Mouse (Mus musculus): ENCODE results near the gene Gtf2a1l.

Gtf2a1l gene

GRCm38 (mm10) chr17:88652010-88652409 is 16.4 kb upstream of the Gtf2a1l start:
- in situ Hi-C loops (cut with MboI, MseI) = loop anchor here (25.0 kb wide), 1 partner anchor 1860 kb away; no protein-coding TSS in a partner anchor

GRCm38 (mm10) chr17:88652702-88653374 is 15.6 kb upstream of the Gtf2a1l start:
- in situ Hi-C loops (cut with MboI, MseI) = loop anchor here (25.0 kb wide), 1 partner anchor 1859 kb away; no protein-coding TSS in a partner anchor

DNA sequence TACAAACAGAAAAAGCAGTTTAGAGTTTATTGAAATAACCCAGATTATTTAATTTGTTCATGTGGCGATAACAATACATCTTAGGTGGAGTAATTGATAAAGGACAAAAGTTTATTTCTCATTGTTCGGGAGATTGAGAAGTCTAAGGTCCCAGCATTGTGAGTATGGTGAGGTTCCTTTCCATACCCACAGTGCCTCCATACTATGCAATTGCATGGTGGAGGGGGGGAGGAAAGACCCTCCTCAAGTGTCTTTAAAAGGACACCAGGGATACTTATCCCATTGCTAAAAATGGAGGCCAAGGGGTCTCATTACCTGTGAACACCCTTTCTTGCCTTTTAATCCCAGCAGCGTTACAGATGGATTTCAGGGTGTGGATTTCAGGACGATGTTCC is 15.1 kb upstream of the Gtf2a1l start:
- in situ Hi-C loops (cut with MboI, MseI) = loop anchor here (25.0 kb wide), 1 partner anchor 1859 kb away; no protein-coding TSS in a partner anchor

DNA sequence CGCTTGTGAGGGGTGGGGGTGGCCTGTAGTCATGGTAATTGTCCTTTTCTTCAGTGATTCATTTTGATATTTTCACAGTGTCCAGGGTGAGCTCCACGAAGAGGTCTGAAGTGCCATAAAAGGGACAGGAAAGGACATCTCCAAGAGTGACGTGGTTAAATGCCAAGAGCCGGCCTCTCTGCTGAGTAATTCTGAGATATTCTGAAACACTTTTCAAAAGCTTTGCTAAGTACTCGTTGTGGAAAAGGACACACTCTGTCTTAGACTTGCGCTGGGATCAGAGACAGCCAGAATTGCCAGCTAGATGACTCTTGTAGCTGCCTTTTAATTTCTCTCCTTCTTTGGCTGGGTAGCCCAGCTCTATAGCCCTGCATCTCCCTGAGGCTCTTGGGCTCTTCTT is 9.9 kb upstream of the Gtf2a1l start:
- in situ Hi-C loops (cut with MboI, MseI) = loop anchor here (5.0 to 25.0 kb wide), 2 partner anchors 99 to 1854 kb away; no protein-coding TSS in a partner anchor

DNA sequence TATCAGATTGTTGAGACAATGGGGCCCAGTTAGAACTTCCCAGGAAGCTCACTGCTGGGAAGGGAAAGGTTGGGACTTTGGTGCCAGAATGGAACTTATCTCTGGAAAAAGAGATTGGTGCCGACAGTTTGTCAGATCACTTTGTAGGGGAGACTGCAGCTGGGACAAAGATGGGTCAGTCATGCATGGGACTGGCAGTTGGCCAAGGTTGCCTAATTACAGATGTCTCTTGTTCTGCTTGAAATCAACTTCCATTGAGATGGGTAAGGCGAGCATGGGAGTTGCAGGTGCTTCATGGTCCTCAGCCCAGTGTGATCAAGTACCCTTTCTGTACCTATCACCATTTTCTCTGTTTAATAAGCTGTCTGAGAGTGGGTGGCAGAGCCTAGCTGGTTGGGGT is 2.4 kb upstream of the Gtf2a1l start:
- in situ Hi-C loops (cut with MboI, MseI) = loop anchor here (10.0 to 25.0 kb wide), 2 partner anchors 1049 to 1846 kb away; no protein-coding TSS in a partner anchor

- in situ Hi-C loops (cut with MboI, MseI) = loop anchor here (10.0 to 25.0 kb wide), 2 partner anchors 1045 to 1842 kb away; no protein-coding TSS in a partner anchor
Measured at GRCm38 (mm10) chr17:88669921-88670320, 1.5 kb downstream of the Gtf2a1l start.

DNA sequence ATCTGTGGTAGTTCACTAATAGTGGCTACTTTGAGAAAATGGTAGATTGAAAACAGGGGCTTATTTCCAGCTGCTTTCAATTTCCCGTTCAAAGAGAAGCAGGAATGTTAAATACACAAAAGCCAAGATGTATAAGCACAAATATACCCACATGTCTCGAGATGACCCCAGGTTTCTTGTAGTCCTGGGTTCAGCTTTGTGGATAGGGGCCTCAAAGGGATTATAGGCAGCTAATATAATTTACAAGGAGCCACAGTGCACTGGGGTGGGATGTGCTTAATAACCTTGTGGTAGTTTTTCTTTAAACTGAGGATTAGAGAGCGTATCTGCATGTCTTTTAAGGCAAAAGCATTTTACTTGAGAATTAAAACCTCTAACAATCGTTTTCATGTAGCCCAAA is 2.3 kb downstream of the Gtf2a1l start:
- in situ Hi-C loops (cut with MboI, MseI) = loop anchor here (25.0 kb wide), 1 partner anchor 1842 kb away; no protein-coding TSS in a partner anchor

- in situ Hi-C loops (cut with MboI, MseI) = no loop called here
Measured at GRCm38 (mm10) chr17:88675310-88676309, 7.2 kb downstream of the Gtf2a1l start.

DNA sequence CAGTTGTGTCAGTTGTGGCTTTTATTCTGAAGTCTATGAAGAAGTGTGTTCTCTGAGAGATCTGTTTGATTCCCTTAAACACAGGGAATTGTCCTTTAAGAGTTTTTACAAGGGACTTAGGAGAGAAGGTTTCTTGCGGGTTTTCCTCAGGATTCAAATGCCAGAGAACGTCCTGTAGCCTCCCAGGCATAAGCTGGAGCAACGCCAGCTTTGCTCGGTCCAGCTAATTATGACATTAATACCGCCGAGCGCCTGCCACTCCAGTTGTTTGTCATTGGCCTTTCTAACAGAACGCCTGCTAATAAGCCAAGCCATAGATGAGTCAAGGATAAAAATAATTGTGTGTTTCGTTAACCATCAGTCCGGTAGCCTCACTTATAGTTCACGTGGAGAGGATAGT is 19.8 kb downstream of the Gtf2a1l start:
- in situ Hi-C loops (cut with MboI, MseI) = no loop called here

DNA sequence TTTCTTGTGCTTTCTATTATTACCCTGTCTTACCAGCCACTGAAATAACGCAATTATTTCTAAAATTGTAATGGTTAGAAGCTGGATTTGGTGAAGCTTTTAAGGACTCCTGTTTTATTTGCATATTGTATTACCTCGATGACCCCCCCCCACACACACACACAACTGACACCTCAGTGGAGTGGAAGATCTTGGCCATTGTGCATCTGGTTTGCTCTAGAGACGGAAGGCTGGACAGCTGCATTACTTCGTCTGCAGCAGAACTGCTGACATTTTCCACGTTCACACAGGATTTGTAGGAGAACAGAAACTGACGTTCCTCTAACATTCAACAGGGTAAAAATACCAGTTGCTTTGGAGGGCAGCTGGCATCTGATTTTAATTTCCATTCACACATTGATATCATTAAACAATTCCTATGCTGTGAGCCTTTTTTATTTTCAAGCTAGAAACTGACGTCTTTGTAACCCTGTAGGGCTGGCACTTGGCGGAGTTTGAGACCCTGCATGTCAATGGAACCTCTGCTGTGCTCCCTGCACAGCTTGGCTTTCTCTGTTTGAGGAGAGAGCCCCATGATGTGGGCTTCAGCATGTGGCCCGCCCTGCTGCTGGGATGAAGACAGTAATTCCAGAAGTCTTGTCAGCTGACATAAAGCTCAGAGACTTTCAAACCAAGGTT is 28.3 kb downstream of the Gtf2a1l start:
- in situ Hi-C loops (cut with MboI, MseI) = no loop called here

- in situ Hi-C loops (cut with MboI, MseI) = loop anchor here (5.0 kb wide), 1 partner anchor 36 kb away; no protein-coding TSS in a partner anchor
Measured at GRCm38 (mm10) chr17:88700901-88701300, 32.4 kb downstream of the Gtf2a1l start.

DNA sequence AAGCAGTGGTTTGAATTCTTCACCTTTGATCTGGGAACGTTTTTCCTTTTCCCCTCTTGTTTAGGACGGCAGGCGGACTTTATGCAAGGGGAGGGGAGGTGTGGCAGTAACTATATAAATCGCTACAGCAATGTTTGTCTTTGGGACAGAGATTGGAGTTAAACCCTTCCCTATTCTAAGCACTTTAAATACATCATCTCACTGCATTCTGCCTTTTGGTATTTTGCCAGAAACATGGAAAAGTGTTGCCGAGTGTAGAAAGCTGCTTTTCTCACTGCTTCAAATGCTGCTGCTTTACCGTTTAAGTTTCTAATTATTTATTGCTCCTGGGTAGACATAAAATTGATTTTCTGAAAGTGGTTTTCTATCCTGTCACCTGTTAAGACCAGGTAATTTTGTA is 33.9 kb downstream of the Gtf2a1l start:
- in situ Hi-C loops (cut with MboI, MseI) = loop anchor here (5.0 kb wide), 1 partner anchor 35 kb away; no protein-coding TSS in a partner anchor

GRCm38 (mm10) chr17:88703112-88703511 is 34.7 kb downstream of the Gtf2a1l start:
- in situ Hi-C loops (cut with MboI, MseI) = loop anchor here (5.0 kb wide), 1 partner anchor 34 kb away; no protein-coding TSS in a partner anchor

GRCm38 (mm10) chr17:88706231-88706649 is 37.8 kb downstream of the Gtf2a1l start:
- in situ Hi-C loops (cut with MboI, MseI) = no loop called here

GRCm38 (mm10) chr17:88749646-88750045 is 81.2 kb downstream of the Gtf2a1l start:
- in situ Hi-C loops (cut with MboI, MseI) = no loop called here

DNA sequence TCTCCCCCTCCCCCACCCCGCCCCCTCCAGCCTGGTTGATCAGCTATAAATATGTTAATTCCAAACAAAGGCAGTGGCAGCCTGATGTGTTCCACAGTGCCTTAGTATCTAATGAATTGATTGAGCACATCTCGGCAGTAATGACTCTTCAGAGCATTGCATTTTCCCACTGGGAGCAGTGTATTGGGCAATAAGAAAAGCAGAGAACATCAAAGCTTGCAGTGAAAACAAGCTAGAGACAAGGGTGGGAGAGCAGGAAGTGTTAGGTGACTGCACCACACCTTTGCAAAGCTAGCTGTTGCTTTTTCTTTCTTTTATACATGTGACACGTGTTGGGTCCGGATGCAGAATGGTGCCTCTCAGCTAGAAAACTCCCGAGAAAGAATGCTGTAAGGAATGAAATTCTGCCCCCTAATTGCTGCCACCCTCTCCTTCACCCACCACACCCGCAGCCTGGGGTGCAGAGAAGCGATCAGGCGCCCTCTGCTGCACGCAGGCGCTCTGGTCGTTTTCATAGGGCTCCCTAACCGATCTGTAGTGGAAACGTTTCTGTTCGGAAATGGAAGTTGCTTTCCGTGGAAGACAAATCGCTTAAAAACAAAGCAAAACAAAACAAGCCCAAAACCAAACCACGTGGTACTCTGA is 84.5 kb downstream of the Gtf2a1l start:
- in situ Hi-C loops (cut with MboI, MseI) = no loop called here

DNA sequence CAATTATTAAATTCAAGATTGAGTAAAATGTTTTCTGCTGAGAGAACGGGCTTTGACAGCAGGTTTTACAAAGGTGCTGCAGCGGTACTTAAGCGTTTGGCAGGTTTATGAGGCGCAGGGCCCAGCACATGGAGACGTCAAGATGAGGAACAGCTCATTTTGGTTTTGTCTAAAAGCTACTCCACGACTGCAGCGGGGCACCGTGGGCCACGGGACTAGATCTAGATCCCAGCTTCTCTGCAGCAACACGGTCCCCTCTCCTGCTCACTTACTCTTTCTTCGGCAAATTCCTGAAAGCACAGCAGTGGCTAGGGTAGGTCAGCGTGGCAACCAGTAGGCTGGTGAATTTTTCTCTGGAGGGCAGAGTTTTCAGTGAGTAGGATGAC is 85.0 kb downstream of the Gtf2a1l start:
- in situ Hi-C loops (cut with MboI, MseI) = no loop called here

GRCm38 (mm10) chr17:88755776-88756175 is 87.3 kb downstream of the Gtf2a1l start:
- in situ Hi-C loops (cut with MboI, MseI) = loop anchor here (5.0 kb wide), 1 partner anchor 98 kb away; no protein-coding TSS in a partner anchor

DNA sequence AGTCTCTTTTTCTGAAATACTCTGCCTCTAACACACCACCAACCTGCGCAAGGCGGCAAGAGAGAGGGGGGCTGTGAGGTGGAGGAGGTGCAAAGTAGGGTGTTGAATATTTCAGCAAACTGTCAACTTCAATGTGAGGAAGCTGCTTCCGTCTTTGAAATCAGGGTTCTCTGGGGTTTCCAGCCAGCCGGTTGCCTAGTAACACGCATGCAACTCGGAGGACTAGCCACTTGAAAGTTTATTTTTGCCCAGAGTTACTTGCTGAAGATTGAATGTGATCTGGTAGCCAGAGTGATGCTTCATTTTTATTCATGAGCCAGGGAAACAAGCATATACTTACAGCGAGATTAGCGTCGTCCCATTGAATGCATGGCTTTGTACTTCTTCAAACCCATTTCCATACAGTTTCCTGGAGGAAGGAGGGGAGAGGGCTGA is 89.6 kb downstream of the Gtf2a1l start:
- in situ Hi-C loops (cut with MboI, MseI) = loop anchor here (5.0 kb wide), 1 partner anchor 101 kb away; no protein-coding TSS in a partner anchor

GRCm38 (mm10) chr17:88763396-88764135 is 95.1 kb downstream of the Gtf2a1l start:
- in situ Hi-C loops (cut with MboI, MseI) = no loop called here

Measured in T-helper 2 cell (primary cell).